Mouse (Mus musculus) monocyte, adult 5-6 weeks (primary cell): ENCODE measurements at regions not wholly inside any gene's neighbourhood (a gene's known extent, or its start where the extent isn't known, plus 50 kb on each side); places are given as distances from the start of the nearest gene placed in this dataset.
A peak's percentile ranks its signal among the peaks of the same experiment; 100 is the strongest.

ENCODE experiments used
- ATAC-seq: fragments of 153-309, 156-312 bp; replicated peaks from 2 replicates; pipeline ENCODE4 v1.8.0; 2017; ENCODE audit warnings: mild to moderate bottlenecking; ENCODE audit not compliant: low TSS enrichment, insufficient number of reproducible peaks, severe bottlenecking, poor library complexity, low FRiP score

DNA sequence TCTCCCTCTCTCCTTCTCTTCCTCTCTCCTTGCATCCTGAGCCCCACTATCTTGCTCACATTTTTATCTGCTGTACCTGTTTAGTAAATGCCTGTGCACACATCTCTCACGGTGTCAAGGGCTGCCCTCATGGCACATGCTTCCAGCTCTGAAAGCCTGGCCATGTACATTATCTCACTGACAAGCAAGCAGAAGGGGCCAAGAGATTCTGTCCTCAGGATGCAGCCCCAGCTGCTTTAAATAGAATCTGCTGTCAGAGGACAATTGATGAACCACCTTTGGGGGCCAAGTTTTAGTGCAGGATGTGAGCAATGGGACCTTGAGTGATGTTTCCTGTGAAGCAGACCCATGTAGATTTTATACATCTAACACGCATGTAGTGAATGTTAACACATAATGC lies 145.9 kb downstream of the BC067074 start:
- ATAC-seq, result no peak

DNA sequence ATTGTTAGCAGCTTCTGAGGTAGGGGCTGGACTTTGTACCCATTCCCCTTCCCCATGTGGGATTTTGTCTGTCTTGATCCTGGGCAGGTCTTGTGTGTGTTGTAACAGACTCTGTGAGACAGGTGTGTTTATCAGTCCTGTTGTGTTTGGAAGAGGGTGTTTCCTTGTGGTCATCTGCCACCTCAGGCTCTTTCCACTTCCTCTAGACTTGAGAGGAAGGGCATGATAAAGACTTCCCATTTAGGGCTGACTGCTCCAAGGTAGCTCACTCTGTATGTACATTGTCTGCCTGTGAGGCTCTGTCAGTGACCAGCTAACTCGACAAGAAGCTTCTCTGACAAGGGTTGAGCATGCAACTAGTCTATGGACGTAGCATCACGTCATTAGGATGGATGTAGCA lies 143.3 kb downstream of the BC067074 start:
- ATAC-seq, result peak; percentile 70

DNA sequence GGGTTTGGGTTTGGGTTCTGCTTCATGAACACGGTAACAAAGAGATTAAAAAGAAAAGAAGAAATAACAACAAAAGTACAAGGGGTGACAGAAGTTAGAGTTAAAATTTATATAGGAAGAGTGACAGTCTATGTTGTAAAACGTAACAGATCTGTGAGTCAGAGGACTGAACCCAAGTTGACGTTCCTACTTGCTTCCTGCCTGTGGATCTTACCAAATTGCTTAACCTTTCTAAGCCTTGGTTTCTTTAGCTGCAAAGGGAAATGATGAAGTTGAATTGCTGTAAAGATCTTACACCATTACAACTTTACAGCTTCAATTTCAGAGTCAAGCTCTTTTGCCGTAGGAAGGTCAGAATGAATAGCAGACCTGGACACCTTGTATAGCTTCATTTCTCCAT lies 142.2 kb downstream of the BC067074 start:
- 0 out of 2 replicates have a peak, but pooled peaks have one; percentile 48 for ATAC-seq

DNA sequence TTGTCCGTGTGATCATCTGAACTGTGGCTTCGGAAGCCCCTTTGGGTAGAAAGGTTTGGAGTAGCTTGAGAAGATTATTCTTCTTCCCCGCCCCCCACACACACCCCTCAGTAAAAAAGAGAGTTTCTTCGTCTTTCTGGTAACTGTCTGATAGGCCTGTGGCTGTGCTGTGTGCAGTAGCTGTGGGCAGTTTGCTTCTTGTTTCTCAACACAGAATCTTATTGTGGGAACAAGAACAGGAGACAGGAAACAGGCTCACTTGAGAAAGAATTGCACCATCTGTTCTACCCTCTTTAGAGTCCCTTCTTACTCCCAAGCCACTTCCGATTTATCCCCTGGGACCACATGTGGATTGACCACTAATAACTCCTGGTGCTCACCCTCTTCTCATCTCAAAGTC lies 140.5 kb downstream of the BC067074 start:
- no peak for ATAC-seq

DNA sequence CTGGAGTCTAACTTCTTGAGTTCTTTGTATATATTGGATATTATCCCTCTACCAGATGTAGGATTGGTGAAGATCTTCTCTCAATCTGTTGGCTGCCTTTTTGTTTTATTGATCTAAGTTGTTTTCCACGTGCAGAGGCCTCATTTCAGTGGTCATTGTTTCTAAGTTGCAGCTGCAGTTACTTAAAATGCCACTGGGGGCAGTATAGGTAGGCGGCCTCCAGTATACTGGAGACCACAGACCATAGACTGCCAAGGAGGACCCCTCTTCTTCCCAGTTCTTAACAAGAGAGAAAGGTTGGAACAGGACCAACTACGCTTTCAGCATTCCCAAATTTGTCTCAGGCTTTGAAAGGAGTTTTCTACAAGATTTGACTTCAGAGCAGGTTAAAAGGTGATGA lies 136.7 kb downstream of the BC067074 start:
- ATAC-seq, result no peak
